Mouse (Mus musculus) lung, adult 2 months (tissue): ENCODE measurements around the gene Gdf11.

ENCODE experiments used
- CTCF ChIP-seq: fragments of 200-500 bp; IDR thresholded peaks from 2 replicates; pipeline ENCODE4 v1.5.1; 2011; ENCODE audit warnings: mild to moderate bottlenecking, low read length, control low read depth; ENCODE audit not compliant: insufficient read depth
- POLR2A ChIP-seq: fragments of 200-500 bp; IDR thresholded peaks from 2 replicates; pipeline ENCODE4 v1.6.1; 2011; ENCODE audit warnings: low read depth, mild to moderate bottlenecking, control low read depth, low read length, borderline replicate concordance; ENCODE audit errors: extremely low read depth

GRCm38 (mm10) chr10:128846664-128847063, 44.9 kb downstream of the Gdf11 start:
- TF ChIP-seq POLR2A (no peak), CTCF (no peak)
